Mouse (Mus musculus): ENCODE measurements around the gene Cubn. TPM values are rescaled to one million over a fixed set of nuclear protein-coding genes. Genes with fewer than 3 reads are reported as not detected.
A peak's percentile ranks its signal among the peaks of the same experiment; 100 is the strongest.

Gene Cubn
- polyA plus RNA-seq, 1 experiment from 2014 or later: 5.2 TPM

GRCm38 (mm10) chr2:13335446-13335845, 156.2 kb downstream of the Cubn start:
- Histone ChIP-seq H3K9ac (ENCODE audit: low read length) (no peak overlapping the region), H3K27ac (ENCODE audit: low read depth) (no peak overlapping the region), H3K4me3 (ENCODE audit: low read depth, low read length) (no peak overlapping the region), H3K9me3 (ENCODE audit: control insufficient read depth, low read length) (no peaks in the 10 kb centered on the region), H3K4me1 (replicated peaks; ENCODE audit: control insufficient read depth, insufficient read depth, low read length) (no peaks in the 10 kb centered on the region), H3K4me2 (ENCODE audit: low read length) (no peak overlapping the region), H3K27me3 (replicated peaks; ENCODE audit: control insufficient read depth, insufficient read depth, low read length) (no peaks in the 10 kb centered on the region), H3K36me3 (ENCODE audit: control insufficient read depth, insufficient read depth, low read length) (no peaks in the 10 kb centered on the region)
- WGBS: 54% methylated on average over 4 of the region's 4 CpGs
- ATAC-seq (replicated peaks; ENCODE audit: low FRiP score, low TSS enrichment, low read depth) (no peak), DNase-seq (ENCODE audit: low spot score) (no peak)

- no peak overlapping the region for H3K4me3 ChIP-seq (ENCODE audit: low read depth, low read length)
- no peaks in the 10 kb centered on the region for H3K9me3 ChIP-seq (ENCODE audit: control insufficient read depth, low read length)
- WGBS: 58% methylated on average over 4 of the region's 4 CpGs
- H3K36me3 ChIP-seq (ENCODE audit: control insufficient read depth, insufficient read depth, low read length): no peaks in the 10 kb centered on the region
- ATAC-seq (replicated peaks; ENCODE audit: low FRiP score, low TSS enrichment, low read depth): no peak
- no peak for DNase-seq (ENCODE audit: low spot score)
- no peaks in the 10 kb centered on the region for H3K27me3 ChIP-seq (replicated peaks; ENCODE audit: control insufficient read depth, insufficient read depth, low read length)
- no peak overlapping the region for H3K27ac ChIP-seq (ENCODE audit: low read depth)
- H3K4me2 ChIP-seq (ENCODE audit: low read length): no peak overlapping the region
- H3K4me1 ChIP-seq (replicated peaks; ENCODE audit: control insufficient read depth, insufficient read depth, low read length): no peaks in the 10 kb centered on the region
- H3K9ac ChIP-seq (ENCODE audit: low read length): no peak overlapping the region
These were observed 161.7 kb downstream of the Cubn start for GRCm38 (mm10) chr2:13329754-13330417.

GRCm38 (mm10) chr2:13303376-13303775, 188.2 kb downstream of the Cubn start:
- no peak overlapping the region for H3K4me3 ChIP-seq (ENCODE audit: low read depth, low read length)
- no peak overlapping the region for H3K27ac ChIP-seq (ENCODE audit: low read depth)
- no peak overlapping the region for H3K4me2 ChIP-seq (ENCODE audit: low read length)
- WGBS: 77% methylated on average over 3 of the region's 3 CpGs
- no peaks in the 10 kb centered on the region for H3K9me3 ChIP-seq (ENCODE audit: control insufficient read depth, low read length)
- DNase-seq (ENCODE audit: low spot score) (no peak), ATAC-seq (replicated peaks; ENCODE audit: low FRiP score, low TSS enrichment, low read depth) (no peak)
- H3K4me1 ChIP-seq (replicated peaks; ENCODE audit: control insufficient read depth, insufficient read depth, low read length): no peaks in the 10 kb centered on the region
- H3K36me3 ChIP-seq (ENCODE audit: control insufficient read depth, insufficient read depth, low read length): no peaks in the 10 kb centered on the region
- H3K27me3 ChIP-seq (replicated peaks; ENCODE audit: control insufficient read depth, insufficient read depth, low read length): no peaks in the 10 kb centered on the region
- H3K9ac ChIP-seq (ENCODE audit: low read length): no peak overlapping the region

GRCm38 (mm10) chr2:13299031-13299430, 192.6 kb downstream of the Cubn start:
- no peak overlapping the region for H3K27ac ChIP-seq (ENCODE audit: low read depth)
- ATAC-seq (replicated peaks; ENCODE audit: low FRiP score, low TSS enrichment, low read depth) (no peak), DNase-seq (ENCODE audit: low spot score) (no peak)
- H3K36me3 ChIP-seq (ENCODE audit: control insufficient read depth, insufficient read depth, low read length): no peaks in the 10 kb centered on the region
- no peaks in the 10 kb centered on the region for H3K9me3 ChIP-seq (ENCODE audit: control insufficient read depth, low read length)
- WGBS: 30% methylated on average over 3 of the region's 3 CpGs
- no peaks in the 10 kb centered on the region for H3K27me3 ChIP-seq (replicated peaks; ENCODE audit: control insufficient read depth, insufficient read depth, low read length)
- no peak overlapping the region for H3K4me3 ChIP-seq (ENCODE audit: low read depth, low read length)
- H3K4me2 ChIP-seq (ENCODE audit: low read length): no peak overlapping the region
- H3K4me1 ChIP-seq (replicated peaks; ENCODE audit: control insufficient read depth, insufficient read depth, low read length): no peaks in the 10 kb centered on the region
- no peak overlapping the region for H3K9ac ChIP-seq (ENCODE audit: low read length)

GRCm38 (mm10) chr2:13297733-13298132, 193.9 kb downstream of the Cubn start:
- ATAC-seq (replicated peaks; ENCODE audit: low FRiP score, low TSS enrichment, low read depth): no peak
- no peaks in the 10 kb centered on the region for H3K27me3 ChIP-seq (replicated peaks; ENCODE audit: control insufficient read depth, insufficient read depth, low read length)
- no peaks in the 10 kb centered on the region for H3K9me3 ChIP-seq (ENCODE audit: control insufficient read depth, low read length)
- H3K4me3 ChIP-seq (ENCODE audit: low read depth, low read length): no peak overlapping the region
- WGBS: 54% methylated on average over 5 of the region's 5 CpGs
- no peak overlapping the region for H3K27ac ChIP-seq (ENCODE audit: low read depth)
- H3K36me3 ChIP-seq (ENCODE audit: control insufficient read depth, insufficient read depth, low read length): no peaks in the 10 kb centered on the region
- H3K9ac ChIP-seq (ENCODE audit: low read length): no peak overlapping the region
- H3K4me2 ChIP-seq (ENCODE audit: low read length): no peak overlapping the region
- DNase-seq (ENCODE audit: low spot score): no peak
- no peaks in the 10 kb centered on the region for H3K4me1 ChIP-seq (replicated peaks; ENCODE audit: control insufficient read depth, insufficient read depth, low read length)

GRCm38 (mm10) chr2:13290661-13291060, 201.0 kb downstream of the Cubn start:
- Histone ChIP-seq H3K27ac (ENCODE audit: low read depth) (no peak overlapping the region), H3K9ac (ENCODE audit: low read length) (no peak overlapping the region), H3K4me3 (ENCODE audit: low read depth, low read length) (no peak overlapping the region), H3K4me1 (replicated peaks; ENCODE audit: control insufficient read depth, insufficient read depth, low read length) (no peaks in the 10 kb centered on the region), H3K9me3 (ENCODE audit: control insufficient read depth, low read length) (no peaks in the 10 kb centered on the region), H3K4me2 (ENCODE audit: low read length) (no peak overlapping the region), H3K36me3 (ENCODE audit: control insufficient read depth, insufficient read depth, low read length) (no peaks in the 10 kb centered on the region), H3K27me3 (replicated peaks; ENCODE audit: control insufficient read depth, insufficient read depth, low read length) (no peaks in the 10 kb centered on the region)
- WGBS: 2% methylated on average over 1 of the region's 1 CpGs
- ATAC-seq (replicated peaks; ENCODE audit: low FRiP score, low TSS enrichment, low read depth) (0 out of 2 replicates have a peak, but pooled peaks have one; percentile 53), DNase-seq (ENCODE audit: low spot score) (no peak)

- Histone ChIP-seq H3K36me3 (ENCODE audit: control insufficient read depth, insufficient read depth, low read length) (no peaks in the 10 kb centered on the region), H3K9me3 (ENCODE audit: control insufficient read depth, low read length) (no peaks in the 10 kb centered on the region), H3K4me1 (replicated peaks; ENCODE audit: control insufficient read depth, insufficient read depth, low read length) (no peaks in the 10 kb centered on the region), H3K9ac (ENCODE audit: low read length) (no peak overlapping the region), H3K27ac (ENCODE audit: low read depth) (no peak overlapping the region), H3K4me2 (ENCODE audit: low read length) (no peak overlapping the region), H3K27me3 (replicated peaks; ENCODE audit: control insufficient read depth, insufficient read depth, low read length) (no peaks in the 10 kb centered on the region), H3K4me3 (ENCODE audit: low read depth, low read length) (no peak overlapping the region)
- WGBS: 84% methylated on average over 3 of the region's 3 CpGs
- ATAC-seq (replicated peaks; ENCODE audit: low FRiP score, low TSS enrichment, low read depth) (no peak), DNase-seq (ENCODE audit: low spot score) (no peak)
These were observed 201.5 kb downstream of the Cubn start for GRCm38 (mm10) chr2:13290070-13290469.

GRCm38 (mm10) chr2:13278114-13278862, 213.3 kb downstream of the Cubn start:
- Histone ChIP-seq H3K4me2 (ENCODE audit: low read length) (no peak overlapping the region), H3K36me3 (ENCODE audit: control insufficient read depth, insufficient read depth, low read length) (no peaks in the 10 kb centered on the region), H3K27me3 (replicated peaks; ENCODE audit: control insufficient read depth, insufficient read depth, low read length) (no peaks in the 10 kb centered on the region), H3K4me3 (ENCODE audit: low read depth, low read length) (no peak overlapping the region), H3K9ac (ENCODE audit: low read length) (no peak overlapping the region), H3K4me1 (replicated peaks; ENCODE audit: control insufficient read depth, insufficient read depth, low read length) (no peaks in the 10 kb centered on the region), H3K27ac (ENCODE audit: low read depth) (no peak overlapping the region), H3K9me3 (ENCODE audit: control insufficient read depth, low read length) (no peaks in the 10 kb centered on the region)
- WGBS: 55% methylated on average over 10 of the region's 10 CpGs
- DNase-seq (ENCODE audit: low spot score): no peak
- ATAC-seq (replicated peaks; ENCODE audit: low FRiP score, low TSS enrichment, low read depth): 0 out of 2 replicates have a peak, but pooled peaks have one; percentile 20

- Histone ChIP-seq H3K4me2 (ENCODE audit: low read length) (no peak overlapping the region), H3K9ac (ENCODE audit: low read length) (no peak overlapping the region), H3K4me1 (replicated peaks; ENCODE audit: control insufficient read depth, insufficient read depth, low read length) (no peaks in the 10 kb centered on the region), H3K27me3 (replicated peaks; ENCODE audit: control insufficient read depth, insufficient read depth, low read length) (no peaks in the 10 kb centered on the region), H3K27ac (ENCODE audit: low read depth) (no peak overlapping the region), H3K4me3 (ENCODE audit: low read depth, low read length) (no peak overlapping the region), H3K36me3 (ENCODE audit: control insufficient read depth, insufficient read depth, low read length) (no peaks in the 10 kb centered on the region), H3K9me3 (ENCODE audit: control insufficient read depth, low read length) (no peaks in the 10 kb centered on the region)
- ATAC-seq (replicated peaks; ENCODE audit: low FRiP score, low TSS enrichment, low read depth): no peak
- WGBS: 61% methylated on average over 7 of the region's 7 CpGs
- DNase-seq (ENCODE audit: low spot score): no peak
These were observed 215.7 kb downstream of the Cubn start for GRCm38 (mm10) chr2:13275874-13276273.
